Mouse (Mus musculus): Measurements from ENCODE around the gene Yars. TPM values are rescaled to one million over a fixed set of nuclear protein-coding genes. Genes with fewer than 3 reads are reported as not detected.

Yars gene
- polyA plus RNA-seq (2014; fragmentation: Illumina TruSeq; extraction: RNeasy Lipid Tissue Mini Kit (QIAGEN cat#74804); ENCODE audit: low read depth, low replicate concordance), result 5.2 TPM

GRCm38 (mm10) chr4:129189542-129190519, at the start of gene Yars, which contains the start of gene S100pbp:
Gene Yars, plus strand, starts transcription at chr4:129189760.
Gene S100pbp, minus strand, starts transcription at chr4:129189727.

GRCm38 (mm10) chr4:129261196-129261595, 71.6 kb downstream of the Yars start, which contains the start of gene C77080:
Gene C77080, minus strand, starts transcription at chr4:129261404.

Other genes starting within 250 kb of the Yars start
- not detected for gene Azin2, start 227.3 kb upstream of the Yars start, polyA plus RNA-seq (2014; fragmentation: Illumina TruSeq; extraction: RNeasy Lipid Tissue Mini Kit (QIAGEN cat#74804); ENCODE audit: low read depth, low replicate concordance)
- 97.6 TPM for gene Ak2, start 197.8 kb upstream of the Yars start, polyA plus RNA-seq (2014; fragmentation: Illumina TruSeq; extraction: RNeasy Lipid Tissue Mini Kit (QIAGEN cat#74804); ENCODE audit: low read depth, low replicate concordance)
- 11.2 TPM for gene Rnf19b, start 131.5 kb upstream of the Yars start, polyA plus RNA-seq (2014; fragmentation: Illumina TruSeq; extraction: RNeasy Lipid Tissue Mini Kit (QIAGEN cat#74804); ENCODE audit: low read depth, low replicate concordance)
- not detected for gene Tmem54, start 84.2 kb upstream of the Yars start, polyA plus RNA-seq (2014; fragmentation: Illumina TruSeq; extraction: RNeasy Lipid Tissue Mini Kit (QIAGEN cat#74804); ENCODE audit: low read depth, low replicate concordance)
- gene Hpca, start 67.7 kb upstream of the Yars start, polyA plus RNA-seq (2014; fragmentation: Illumina TruSeq; extraction: RNeasy Lipid Tissue Mini Kit (QIAGEN cat#74804); ENCODE audit: low read depth, low replicate concordance), result not detected
- gene Fndc5, start 52.8 kb upstream of the Yars start, polyA plus RNA-seq (2014; fragmentation: Illumina TruSeq; extraction: RNeasy Lipid Tissue Mini Kit (QIAGEN cat#74804); ENCODE audit: low read depth, low replicate concordance), result not detected
- gene S100pbp, start within 50 bp of the Yars start, polyA plus RNA-seq (2014; fragmentation: Illumina TruSeq; extraction: RNeasy Lipid Tissue Mini Kit (QIAGEN cat#74804); ENCODE audit: low read depth, low replicate concordance), result 22.5 TPM
- gene C77080, start 71.6 kb downstream of the Yars start, polyA plus RNA-seq (2014; fragmentation: Illumina TruSeq; extraction: RNeasy Lipid Tissue Mini Kit (QIAGEN cat#74804); ENCODE audit: low read depth, low replicate concordance), result 3.1 TPM
- not detected for gene Sync, start 97.9 kb downstream of the Yars start, polyA plus RNA-seq (2014; fragmentation: Illumina TruSeq; extraction: RNeasy Lipid Tissue Mini Kit (QIAGEN cat#74804); ENCODE audit: low read depth, low replicate concordance)
- gene Rbbp4, start 145.6 kb downstream of the Yars start, polyA plus RNA-seq (2014; fragmentation: Illumina TruSeq; extraction: RNeasy Lipid Tissue Mini Kit (QIAGEN cat#74804); ENCODE audit: low read depth, low replicate concordance), result 109 TPM
- 129 TPM for gene Zbtb8os, start 145.9 kb downstream of the Yars start, polyA plus RNA-seq (2014; fragmentation: Illumina TruSeq; extraction: RNeasy Lipid Tissue Mini Kit (QIAGEN cat#74804); ENCODE audit: low read depth, low replicate concordance)
- gene Zbtb8a, start 188.4 kb downstream of the Yars start, polyA plus RNA-seq (2014; fragmentation: Illumina TruSeq; extraction: RNeasy Lipid Tissue Mini Kit (QIAGEN cat#74804); ENCODE audit: low read depth, low replicate concordance), result 0.58 TPM

All from liver, adult 10 weeks (tissue).